Mouse (Mus musculus): Measurements from ENCODE around the gene B130006D01Rik. TPM values are rescaled to one million over a fixed set of nuclear protein-coding genes. Genes with fewer than 3 reads are reported as not detected.

B130006D01Rik gene
- total and polyA plus RNA-seq, 2 experiments from 2014 or later = 0.47 to 1.9 TPM

- no peak overlapping the region for H3K4me3 ChIP-seq (ENCODE audit: low read depth, low read length)
- H3K27ac ChIP-seq (ENCODE audit: low read depth, low read length) = no peak overlapping the region
- no peak overlapping the region for H3K4me2 ChIP-seq (ENCODE audit: low read depth)
- ATAC-seq = no peak
- no peaks in the 10 kb centered on the region for H3K36me3 ChIP-seq (ENCODE audit: insufficient read depth)
- TF ChIP-seq CTCF (IDR thresholded peaks at IDR 0.05; ENCODE audit: low read depth) = no peak
- no peak for DNase-seq
- H3K9me3 ChIP-seq (ENCODE audit: low read length) = no peaks in the 10 kb centered on the region
- no peaks in the 10 kb centered on the region for H3K4me1 ChIP-seq (ENCODE audit: insufficient read depth)
- H3K9ac ChIP-seq = no peak overlapping the region
- no peaks in the 10 kb centered on the region for H3K27me3 ChIP-seq (ENCODE audit: insufficient read depth, low read length)
- 94% methylated on average over 12 of the region's 12 CpGs for WGBS
These were observed 19.1 kb upstream of the B130006D01Rik start for GRCm38 (mm10) chr11:95704032-95704969.

DNA sequence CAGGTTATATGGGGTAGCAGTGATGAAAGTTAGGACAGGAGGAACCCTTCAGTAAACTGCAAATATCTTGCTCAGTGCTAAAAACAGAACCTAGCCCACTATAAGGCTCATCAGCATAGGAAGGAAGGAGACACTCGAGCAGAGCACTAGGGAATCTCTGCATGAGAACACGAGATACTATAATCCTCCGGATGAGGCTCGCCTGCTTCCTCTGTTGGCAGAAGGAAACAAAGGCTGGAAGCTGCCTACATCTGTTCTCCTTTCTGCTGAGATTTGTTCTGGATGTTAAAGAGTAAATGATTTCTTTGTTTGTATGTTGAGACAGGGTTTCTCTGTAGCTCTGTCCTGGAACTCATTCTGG, 18.4 kb upstream of the B130006D01Rik start:
- ATAC-seq (no peak), DNase-seq (no peak)
- Histone ChIP-seq H3K4me3 (ENCODE audit: low read depth, low read length) (no peak overlapping the region), H3K9ac (no peak overlapping the region), H3K27ac (ENCODE audit: low read depth, low read length) (no peak overlapping the region), H3K36me3 (ENCODE audit: insufficient read depth) (no peaks in the 10 kb centered on the region), H3K4me1 (ENCODE audit: insufficient read depth) (no peaks in the 10 kb centered on the region), H3K27me3 (ENCODE audit: insufficient read depth, low read length) (no peaks in the 10 kb centered on the region), H3K9me3 (ENCODE audit: low read length) (no peaks in the 10 kb centered on the region), H3K4me2 (ENCODE audit: low read depth) (no peak overlapping the region)
- 74% methylated on average over 4 of the region's 4 CpGs for WGBS
- no peak for TF ChIP-seq CTCF (IDR thresholded peaks at IDR 0.05; ENCODE audit: low read depth)

GRCm38 (mm10) chr11:95709534-95710040, 13.8 kb upstream of the B130006D01Rik start:
- peaks cover 8% of the 10 kb centered on the region for H3K4me1 ChIP-seq (ENCODE audit: insufficient read depth)
- H3K36me3 ChIP-seq (ENCODE audit: insufficient read depth) = no peaks in the 10 kb centered on the region
- no peaks in the 10 kb centered on the region for H3K27me3 ChIP-seq (ENCODE audit: insufficient read depth, low read length)
- no peak for TF ChIP-seq CTCF (IDR thresholded peaks at IDR 0.05; ENCODE audit: low read depth)
- 94% methylated on average over 6 of the region's 6 CpGs for WGBS
- no peak overlapping the region for H3K27ac ChIP-seq (ENCODE audit: low read depth, low read length)
- no peak overlapping the region for H3K4me3 ChIP-seq (ENCODE audit: low read depth, low read length)
- H3K4me2 ChIP-seq (ENCODE audit: low read depth) = no peak overlapping the region
- no peaks in the 10 kb centered on the region for H3K9me3 ChIP-seq (ENCODE audit: low read length)
- ATAC-seq (no peak), DNase-seq (no peak)
- H3K9ac ChIP-seq = no peak overlapping the region

DNA sequence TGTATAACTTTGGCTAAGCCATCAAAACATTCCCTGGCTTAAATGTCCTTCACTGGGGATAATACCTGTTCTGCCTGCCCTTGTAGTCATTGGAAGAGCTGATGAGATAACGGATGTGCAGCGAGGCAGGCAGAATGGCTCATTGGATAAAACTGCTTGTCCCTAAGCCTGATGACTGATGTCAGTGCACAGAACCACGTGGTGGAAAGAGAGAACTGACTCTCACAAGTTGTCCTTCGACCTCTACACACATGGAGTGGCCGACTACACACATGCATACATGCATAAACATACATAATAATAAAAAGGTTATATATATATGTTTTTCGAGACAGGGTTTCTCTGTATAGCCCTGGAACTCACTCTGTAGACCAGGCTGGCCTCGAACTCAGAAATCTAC, 12.9 kb upstream of the B130006D01Rik start:
- WGBS = 83% methylated on average over 7 of the region's 7 CpGs
- Histone ChIP-seq H3K9me3 (ENCODE audit: low read length) (no peaks in the 10 kb centered on the region), H3K27ac (ENCODE audit: low read depth, low read length) (no peak overlapping the region), H3K9ac (no peak overlapping the region), H3K36me3 (ENCODE audit: insufficient read depth) (no peaks in the 10 kb centered on the region), H3K4me1 (ENCODE audit: insufficient read depth) (peaks cover 17% of the 10 kb centered on the region), H3K27me3 (ENCODE audit: insufficient read depth, low read length) (no peaks in the 10 kb centered on the region), H3K4me3 (ENCODE audit: low read depth, low read length) (no peak overlapping the region), H3K4me2 (ENCODE audit: low read depth) (no peak overlapping the region)
- no peak for TF ChIP-seq CTCF (IDR thresholded peaks at IDR 0.05; ENCODE audit: low read depth)
- ATAC-seq = no peak
- no peak for DNase-seq

- Histone ChIP-seq H3K27ac (ENCODE audit: low read depth, low read length) (peak overlapping the region; percentile 95), H3K9me3 (ENCODE audit: low read length) (no peaks in the 10 kb centered on the region), H3K27me3 (ENCODE audit: insufficient read depth, low read length) (no peaks in the 10 kb centered on the region), H3K4me1 (ENCODE audit: insufficient read depth) (peaks cover 25% of the 10 kb centered on the region), H3K9ac (peak overlapping the region; percentile 96), H3K36me3 (ENCODE audit: insufficient read depth) (no peaks in the 10 kb centered on the region), H3K4me3 (ENCODE audit: low read depth, low read length) (peak overlapping the region; percentile 86), H3K4me2 (ENCODE audit: low read depth) (peak overlapping the region; percentile 86)
- TF ChIP-seq CTCF (IDR thresholded peaks at IDR 0.05; ENCODE audit: low read depth) = no peak
- 26% methylated on average over 12 of the region's 12 CpGs for WGBS
- DNase-seq (no peak), ATAC-seq (no peak)
These were observed 11.3 kb upstream of the B130006D01Rik start for GRCm38 (mm10) chr11:95712085-95712562.

DNA sequence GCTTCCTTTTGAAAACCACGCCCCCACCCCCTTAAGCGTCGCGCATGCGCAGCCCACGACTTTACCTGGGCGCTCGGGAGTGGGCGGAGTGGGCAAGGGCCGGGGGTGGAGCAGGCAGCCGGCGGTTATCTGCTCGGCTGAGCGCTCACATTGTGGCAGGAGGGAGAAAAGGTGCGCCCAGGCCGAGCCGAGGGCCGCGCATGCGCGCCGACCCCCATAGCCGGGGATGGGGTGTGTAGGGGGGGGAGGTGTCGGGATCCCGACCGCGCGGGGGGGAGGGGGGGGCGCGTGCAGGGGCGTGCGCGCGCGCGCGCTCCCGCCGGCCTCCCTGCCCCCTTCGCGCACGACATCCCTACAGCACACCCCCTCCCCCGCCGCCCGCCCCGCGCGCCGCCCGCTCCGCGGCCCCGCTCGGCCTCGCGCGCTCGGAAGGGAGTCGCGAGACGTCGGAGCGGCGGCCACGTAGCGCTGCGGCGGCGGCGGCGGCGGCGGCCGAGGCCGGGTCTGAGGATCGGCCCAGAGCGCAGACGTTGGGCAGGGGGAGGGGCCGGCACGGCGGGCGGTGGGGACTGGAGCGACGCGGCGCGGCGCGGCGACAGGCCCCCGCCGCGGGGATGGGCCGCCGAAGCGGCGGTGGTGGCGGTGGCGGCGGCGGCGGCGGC, 10.7 kb upstream of the B130006D01Rik start, which contains the start of gene Zfp652:
Gene Zfp652, plus strand, starts transcription at position 111 of the 662 bp plus-strand sequence.
- H3K9me3 ChIP-seq (ENCODE audit: low read length) = no peaks in the 10 kb centered on the region
- peak within 1 kb of the TSS; percentile 96 for H3K9ac ChIP-seq
- H3K36me3 ChIP-seq (ENCODE audit: insufficient read depth) = no peaks in the 10 kb centered on the region
- H3K4me1 ChIP-seq (ENCODE audit: insufficient read depth) = peaks cover 25% of the 10 kb centered on the region
- H3K4me3 ChIP-seq (ENCODE audit: low read depth, low read length) = peak within 1 kb of the TSS; percentile 86
- ATAC-seq (peak; percentile 93), DNase-seq (peak; percentile 92)
- WGBS = 1% methylated on average over 22 of the region's 103 CpGs
- TF ChIP-seq CTCF (IDR thresholded peaks at IDR 0.05; ENCODE audit: low read depth) = no peak
- peak within 1 kb of the TSS; percentile 95 for H3K27ac ChIP-seq (ENCODE audit: low read depth, low read length)
- peak within 1 kb of the TSS; percentile 86 for H3K4me2 ChIP-seq (ENCODE audit: low read depth)
- H3K27me3 ChIP-seq (ENCODE audit: insufficient read depth, low read length) = no peaks in the 10 kb centered on the region
